Mouse (Mus musculus) left cerebral cortex, adult 8-10 months (tissue): ENCODE measurements around the gene Rnaset2a. TPM values are rescaled to one million over a fixed set of nuclear protein-coding genes. Genes with fewer than 3 reads are reported as not detected.
"Not testable (repeated sequence)": the region's sequence is repeated elsewhere in the genome, so short reads cannot be mapped to it uniquely, and the experiment has no call there.

Source experiments
- DNase-seq, 2 experiments: peaks; one replicate each; pipeline ENCODE4 v3.0.0; 2022; ENCODE audit warnings: low spot score in 2 of 2
- total RNA-seq, 4 experiments: library from RNA; stranded (reverse); gene quantifications; 2 replicates each; pipeline ENCODE4 v1.2.4; 2022

Gene Rnaset2a
- total RNA-seq, 4 experiments from 2014 or later: 4.0 to 9.4 (median 7.5) TPM

GRCm38 (mm10) chr17:8140210-8140609, 7.7 kb downstream of the Rnaset2a start:
- not testable (repeated sequence) for DNase-seq

GRCm38 (mm10) chr17:8138116-8138515, 9.8 kb downstream of the Rnaset2a start:
- not testable (repeated sequence) for DNase-seq

DNA sequence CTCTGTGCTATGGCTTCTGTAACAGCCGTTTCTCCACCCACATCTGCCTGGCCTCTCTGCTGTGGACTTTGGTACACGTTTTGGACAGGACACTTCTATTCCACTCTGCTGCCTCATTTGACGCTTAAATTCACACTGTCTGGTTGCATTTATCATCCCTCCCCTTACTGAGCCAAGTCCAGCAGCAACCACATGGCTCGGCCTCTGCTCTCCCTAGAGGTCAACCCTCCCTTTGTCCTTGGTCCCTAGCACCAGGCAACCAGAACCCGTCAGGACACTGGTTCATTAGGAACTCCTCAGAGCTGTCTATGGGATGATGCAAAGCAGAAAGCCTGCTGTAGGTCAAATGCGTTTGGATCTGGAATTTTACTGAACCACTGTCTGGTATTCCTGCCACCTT, 17.0 kb downstream of the Rnaset2a start:
- DNase-seq: not testable (repeated sequence)

DNA sequence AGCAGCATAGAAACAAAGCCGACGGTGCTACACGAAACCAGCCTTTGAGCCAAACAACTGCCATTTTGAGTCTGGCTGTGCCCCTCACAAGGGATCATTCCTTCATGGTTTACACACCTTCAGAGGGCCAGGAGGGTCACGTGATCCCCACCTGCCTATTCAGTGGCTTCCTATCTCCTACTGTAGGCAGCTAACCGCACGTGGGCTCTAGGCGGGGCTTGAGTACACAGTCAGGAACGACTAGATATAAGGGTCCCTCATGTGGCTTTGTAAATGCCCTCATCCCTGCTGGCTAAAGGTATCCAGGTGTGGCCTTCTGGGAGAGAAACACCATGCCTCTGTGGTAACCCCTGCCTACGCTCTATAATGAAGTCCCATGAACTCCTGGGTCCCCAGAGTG, 18.3 kb downstream of the Rnaset2a start:
- DNase-seq: not testable (repeated sequence)

GRCm38 (mm10) chr17:8128326-8128993, 19.4 kb downstream of the Rnaset2a start:
- DNase-seq: not testable (repeated sequence)

DNA sequence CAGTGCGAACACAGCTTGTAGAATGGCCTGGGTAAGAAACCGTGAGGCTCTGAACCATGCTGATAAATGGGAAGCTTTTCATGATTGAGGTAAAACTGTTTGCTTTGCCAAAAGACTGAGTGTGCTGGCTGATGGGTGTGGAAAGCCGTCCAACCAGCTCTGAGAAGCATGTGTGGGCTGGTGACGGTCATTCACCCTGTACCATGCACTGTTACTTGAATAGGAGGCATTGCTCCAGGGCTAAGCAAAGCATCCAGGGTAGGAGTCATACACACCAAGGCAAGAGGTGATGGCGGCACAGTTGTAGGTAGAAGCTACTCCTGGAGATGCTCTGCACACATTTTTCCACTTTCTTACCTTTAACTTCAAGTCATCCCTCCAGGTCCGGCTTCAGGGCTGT, 23.3 kb downstream of the Rnaset2a start:
- DNase-seq: not testable (repeated sequence)

DNA sequence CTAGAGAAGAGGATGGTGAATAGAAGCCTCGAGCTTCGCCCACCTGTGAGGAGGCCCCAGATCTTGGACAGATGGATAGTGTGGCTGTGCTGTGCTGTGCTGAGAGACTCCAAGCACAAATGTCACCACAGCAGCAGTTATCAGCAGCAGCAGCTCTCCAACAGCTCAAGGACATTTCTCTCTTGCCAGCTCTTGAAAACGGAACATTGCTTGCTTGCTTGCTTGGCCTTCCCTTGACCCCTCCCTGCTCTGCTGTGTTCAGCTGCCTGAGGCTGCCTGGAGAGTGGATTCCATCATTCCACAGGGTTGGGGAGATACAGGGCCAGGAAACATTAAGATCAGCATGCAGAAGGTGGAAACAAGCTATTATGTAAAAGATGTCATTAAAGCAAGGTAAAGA, 24.9 kb downstream of the Rnaset2a start:
- not testable (repeated sequence) for DNase-seq

GRCm38 (mm10) chr17:8116928-8117327, 31.0 kb downstream of the Rnaset2a start:
- DNase-seq: not testable (repeated sequence)

GRCm38 (mm10) chr17:8116378-8116777, 31.5 kb downstream of the Rnaset2a start:
- not testable (repeated sequence) for DNase-seq

GRCm38 (mm10) chr17:8112199-8112598, 35.7 kb downstream of the Rnaset2a start:
- DNase-seq: not testable (repeated sequence)

- DNase-seq: not testable (repeated sequence)
Observed at GRCm38 (mm10) chr17:8101297-8101609, 46.6 kb downstream of the Rnaset2a start.

GRCm38 (mm10) chr17:8100405-8101296, 47.2 kb downstream of the Rnaset2a start:
- not testable (repeated sequence) for DNase-seq

DNA sequence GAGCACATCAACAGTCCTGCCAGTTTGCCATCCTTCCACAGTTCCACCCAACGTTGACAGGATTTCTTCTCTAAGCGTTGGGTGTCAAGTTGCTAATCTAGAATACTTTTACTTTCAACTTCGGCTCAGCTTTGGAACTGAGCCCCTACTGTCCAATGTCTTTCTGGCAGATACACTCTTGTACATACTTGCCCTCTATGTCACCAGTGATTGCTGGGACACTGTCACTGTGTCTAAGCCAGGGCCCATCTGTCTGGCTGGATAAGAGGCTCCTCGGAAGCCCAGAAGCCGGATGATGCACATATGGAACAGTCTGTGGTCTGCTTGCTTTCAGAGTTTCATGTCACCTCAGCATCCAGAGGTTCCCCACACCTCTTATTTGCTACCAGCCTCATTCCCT, 51.7 kb downstream of the Rnaset2a start:
- not testable (repeated sequence) for DNase-seq

DNA sequence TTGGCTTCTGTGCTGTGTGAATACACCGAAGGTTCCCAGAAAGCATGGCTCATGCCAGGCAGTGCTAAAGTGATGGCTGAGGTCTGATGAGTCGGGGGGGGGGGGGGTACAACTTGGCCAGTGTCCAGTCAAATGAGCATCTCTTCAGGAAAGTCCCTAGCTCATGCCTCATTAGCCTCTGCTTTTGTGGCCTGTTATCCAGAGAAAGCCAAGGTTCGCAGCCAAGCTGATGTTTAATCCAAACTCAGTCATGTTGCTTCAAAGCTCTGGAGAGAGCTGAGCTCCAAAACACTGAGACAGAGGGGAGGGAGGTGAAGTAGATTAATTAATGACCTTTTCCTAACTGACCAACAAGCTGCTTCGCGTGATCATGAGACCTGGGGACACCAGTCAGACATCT, 52.2 kb downstream of the Rnaset2a start:
- DNase-seq: not testable (repeated sequence)

- DNase-seq: not testable (repeated sequence)
Observed at GRCm38 (mm10) chr17:8092537-8093526, 55.1 kb downstream of the Rnaset2a start.

- not testable (repeated sequence) for DNase-seq
Observed at GRCm38 (mm10) chr17:8091320-8091719, 56.6 kb downstream of the Rnaset2a start.

DNA sequence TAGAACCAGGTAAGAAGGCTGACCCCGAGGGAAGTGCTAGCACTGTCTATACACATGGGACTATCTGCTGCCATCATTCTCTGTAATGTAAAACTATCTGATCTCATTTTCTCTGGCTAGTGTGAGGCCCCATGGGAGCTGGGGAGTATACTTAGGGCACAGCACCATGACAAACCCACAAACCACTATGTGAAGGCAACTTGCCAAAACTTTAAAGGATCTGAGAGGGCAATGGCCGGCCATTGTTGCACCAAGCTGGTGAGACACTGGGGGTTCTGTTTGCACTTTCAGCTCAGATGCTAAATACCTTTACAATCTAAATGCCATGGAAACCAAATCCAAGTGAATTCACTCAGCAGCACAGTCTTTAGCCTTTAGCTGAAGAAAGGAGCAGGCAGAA, 78.0 kb downstream of the Rnaset2a start:
- DNase-seq: not testable (repeated sequence)
